Mouse (Mus musculus) testis, postnatal 10 days (tissue): ENCODE measurements around the gene Sertad4.
A peak's percentile ranks its signal among the peaks of the same experiment; 100 is the strongest.

Experiments
- DNase-seq: peaks from one replicate; pipeline ENCODE4 v3.0.0; 2021; ENCODE audit warnings: low spot score

Gene Sertad4

GRCm38 (mm10) chr1:192851640-192852039 lies 3.9 kb downstream of the Sertad4 start:
- DNase-seq = no peak

- DNase-seq = no peak
Observed at GRCm38 (mm10) chr1:192851126-192851525, 4.4 kb downstream of the Sertad4 start.

GRCm38 (mm10) chr1:192849616-192850015 lies 5.9 kb downstream of the Sertad4 start:
- DNase-seq = no peak

GRCm38 (mm10) chr1:192847254-192847653 lies 8.3 kb downstream of the Sertad4 start:
- no peak for DNase-seq

- no peak for DNase-seq
Observed at GRCm38 (mm10) chr1:192841094-192841813, 14.3 kb downstream of the Sertad4 start.

GRCm38 (mm10) chr1:192840655-192841054 lies 14.9 kb downstream of the Sertad4 start:
- DNase-seq = no peak

GRCm38 (mm10) chr1:192835211-192835681 lies 20.3 kb downstream of the Sertad4 start:
- DNase-seq = no peak

- peak; percentile 74 for DNase-seq
Observed at GRCm38 (mm10) chr1:192834361-192835210, 21.0 kb downstream of the Sertad4 start.

- DNase-seq = no peak
Observed at GRCm38 (mm10) chr1:192833586-192833985, 22.0 kb downstream of the Sertad4 start.

GRCm38 (mm10) chr1:192833097-192833496 lies 22.5 kb downstream of the Sertad4 start:
- no peak for DNase-seq

GRCm38 (mm10) chr1:192832338-192832737 lies 23.2 kb downstream of the Sertad4 start:
- DNase-seq = no peak

- DNase-seq = no peak
Observed at GRCm38 (mm10) chr1:192830444-192830843, 25.1 kb downstream of the Sertad4 start.

- no peak for DNase-seq
Observed at GRCm38 (mm10) chr1:192828928-192829327, 26.6 kb downstream of the Sertad4 start.

- no peak for DNase-seq
Observed at GRCm38 (mm10) chr1:192827955-192828354, 27.6 kb downstream of the Sertad4 start.

- DNase-seq = peak; percentile 55
Observed at GRCm38 (mm10) chr1:192825746-192826145, 29.8 kb downstream of the Sertad4 start.

- DNase-seq = peak; percentile 51
Observed at GRCm38 (mm10) chr1:192822652-192823525, 32.7 kb downstream of the Sertad4 start.

GRCm38 (mm10) chr1:192822309-192822651 lies 33.3 kb downstream of the Sertad4 start:
- DNase-seq = no peak

GRCm38 (mm10) chr1:192818334-192818733 lies 37.2 kb downstream of the Sertad4 start:
- DNase-seq = no peak

- DNase-seq = no peak
Observed at GRCm38 (mm10) chr1:192815789-192816188, 39.8 kb downstream of the Sertad4 start.

GRCm38 (mm10) chr1:192814700-192815099 lies 40.9 kb downstream of the Sertad4 start:
- DNase-seq = no peak

GRCm38 (mm10) chr1:192812758-192813157 lies 42.8 kb downstream of the Sertad4 start:
- no peak for DNase-seq

- no peak for DNase-seq
Observed at GRCm38 (mm10) chr1:192812290-192812689, 43.3 kb downstream of the Sertad4 start.
